Mouse (Mus musculus): Measurements from ENCODE around the gene Arf4.

GRCm38 (mm10) chr14:26675371-26675770 is 37.5 kb downstream of the Arf4 start:
- TF ChIP-seq CTCF (IDR thresholded peaks at IDR 0.05; ENCODE audit: extremely low read depth, insufficient read depth, low read length) (no peak), POLR2A (IDR thresholded peaks at IDR 0.05; ENCODE audit: extremely low read depth, insufficient read depth, low read length) (no peak)
